Mouse (Mus musculus) forebrain, embryonic 10.5 days (tissue): ENCODE data around the gene Calr3. TPM values are rescaled to one million over a fixed set of nuclear protein-coding genes. Genes with fewer than 3 reads are reported as not detected.

ENCODE experiments used
- DNase-seq: peaks from one replicate; pipeline ENCODE4 v3.0.0-alpha.2; 2017; ENCODE audit warnings: low spot score; ENCODE audit errors: extremely low spot score
- H3K27ac ChIP-seq: fragments of 300-500 bp; sonication (generic); 2 replicates; pipeline ENCODE4 v1.5.1; 2016; ENCODE audit warnings: mild to moderate bottlenecking
- H3K27me3 ChIP-seq: fragments of 300-500 bp; sonication (generic); 2 replicates; pipeline ENCODE4 v1.6.1; 2016; ENCODE audit warnings: mild to moderate bottlenecking; ENCODE audit not compliant: poor library complexity, severe bottlenecking
- H3K36me3 ChIP-seq: fragments of 300-500 bp; sonication (generic); replicated peaks from 2 replicates; pipeline ENCODE4 v1.6.1; 2016; ENCODE audit warnings: mild to moderate bottlenecking, moderate library complexity
- H3K4me1 ChIP-seq: fragments of 300-500 bp; sonication (generic); 2 replicates; pipeline ENCODE4 v1.6.1; 2016
- H3K4me3 ChIP-seq: fragments of 300-500 bp; sonication (generic); 2 replicates; pipeline ENCODE4 v1.5.1; 2016; ENCODE audit warnings: mild to moderate bottlenecking, moderate library complexity
- H3K9me3 ChIP-seq: fragments of 300-500 bp; sonication (generic); 2 replicates; pipeline ENCODE4 v1.6.1; 2016; ENCODE audit warnings: mild to moderate bottlenecking, moderate library complexity
- WGBS: fragments of 180-500 bp; shearing (Covaris S2); methylation state at CpG from one replicate; pipeline ENCODE4 v1.1.7; 2016; 5-methylcytosine and 5-hydroxymethylcytosine counted together
- polyA plus RNA-seq: library from polyadenylated mRNA; unstranded; fragments of >200 nt; fragmentation: Nextera tagmentation; extraction: Ambion mirVana; gene quantifications from 2 replicates; pipeline ENCODE4 v1.2.1, GENCODE M21; 2016

Calr3 gene
- polyA plus RNA-seq, 1 experiment from 2014 or later: 1.1 TPM

DNA sequence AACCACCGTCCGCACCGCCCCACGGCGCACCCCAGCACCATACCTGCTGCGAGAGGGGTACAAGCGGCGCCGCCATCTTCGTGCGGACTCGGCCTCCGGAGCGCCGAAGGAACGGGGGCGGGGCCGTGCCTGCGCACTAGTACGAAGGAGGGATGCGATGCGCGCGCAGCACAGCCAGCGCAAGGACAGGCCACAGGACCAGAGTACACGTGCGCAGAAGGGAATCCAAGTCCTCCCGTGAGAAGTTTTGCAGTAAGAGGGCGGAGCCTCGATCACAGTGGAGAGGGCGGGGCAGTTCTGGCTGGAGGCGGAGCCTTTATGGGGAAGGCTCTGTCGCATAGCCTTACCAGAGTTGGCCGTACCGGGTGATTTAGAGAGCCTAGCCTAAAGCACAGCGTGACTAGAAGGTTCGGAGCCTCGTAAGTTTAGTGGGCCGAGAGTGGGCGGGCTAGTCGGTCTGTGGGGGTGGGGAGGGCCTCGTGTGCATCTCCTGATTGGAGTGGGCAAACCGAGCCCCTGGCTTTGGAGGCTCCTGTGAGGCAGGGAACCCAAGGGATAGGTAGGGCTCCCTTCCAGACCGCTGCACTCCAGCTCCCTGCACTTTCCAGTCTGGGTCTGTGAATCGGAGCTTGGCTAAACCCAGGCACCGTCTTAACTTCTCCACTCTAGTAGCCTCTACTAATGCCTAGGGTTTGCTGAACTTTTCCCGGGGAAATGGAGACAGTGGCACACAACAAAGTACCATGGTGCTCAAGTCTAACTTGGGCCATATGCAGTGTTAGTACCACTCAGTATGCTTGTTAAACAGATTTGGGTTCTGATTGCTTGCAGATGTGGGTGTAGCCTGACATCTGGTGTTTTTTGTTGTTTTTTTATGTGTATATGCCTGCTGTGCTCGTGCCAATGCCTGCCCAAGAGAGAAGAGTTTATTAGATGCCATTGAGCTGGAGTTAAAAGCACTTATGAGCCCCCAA is 22.0 kb downstream of the Calr3 start, which contains the start of gene Eps15l1:
Gene Eps15l1 (minus strand): TSS at position 99 of the 974 bp plus-strand sequence.
- Histone ChIP-seq H3K36me3 (peaks cover 20% of the 10 kb centered on the region), H3K4me3 (peak within 1 kb of the TSS; percentile 88), H3K27me3 (no peaks in the 10 kb centered on the region), H3K9me3 (no peaks in the 10 kb centered on the region), H3K27ac (peak within 1 kb of the TSS; percentile 94), H3K4me1 (peaks cover 47% of the 10 kb centered on the region)
- DNase-seq: peak; percentile 98
- WGBS: 1% methylated on average over 48 of the region's 48 CpGs

- Histone ChIP-seq H3K4me1 (peaks cover 52% of the 10 kb centered on the region), H3K36me3 (peaks cover 20% of the 10 kb centered on the region), H3K4me3 (peak overlapping the region; percentile 88), H3K27me3 (no peaks in the 10 kb centered on the region), H3K27ac (peak overlapping the region; percentile 94), H3K9me3 (no peaks in the 10 kb centered on the region)
- WGBS: 2% methylated on average over 72 of the region's 73 CpGs
- DNase-seq: peak; percentile 62
These were observed 22.9 kb downstream of the Calr3 start for GRCm38 (mm10) chr8:72420571-72421361.

- H3K4me3 ChIP-seq: no peak overlapping the region
- WGBS: 94% methylated on average over 4 of the region's 4 CpGs
- H3K27ac ChIP-seq: no peak overlapping the region
- DNase-seq: no peak
- H3K4me1 ChIP-seq: peaks cover 60% of the 10 kb centered on the region
- peaks cover 41% of the 10 kb centered on the region for H3K36me3 ChIP-seq
- H3K9me3 ChIP-seq: no peaks in the 10 kb centered on the region
- no peaks in the 10 kb centered on the region for H3K27me3 ChIP-seq
These were observed 25.6 kb downstream of the Calr3 start for GRCm38 (mm10) chr8:72418073-72418472.

- H3K36me3 ChIP-seq: peaks cover 63% of the 10 kb centered on the region
- H3K4me3 ChIP-seq: no peak overlapping the region
- no peak for DNase-seq
- 86% methylated on average over 2 of the region's 2 CpGs for WGBS
- no peaks in the 10 kb centered on the region for H3K27me3 ChIP-seq
- peaks cover 49% of the 10 kb centered on the region for H3K4me1 ChIP-seq
- no peaks in the 10 kb centered on the region for H3K9me3 ChIP-seq
- no peak overlapping the region for H3K27ac ChIP-seq
These were observed 28.4 kb downstream of the Calr3 start for GRCm38 (mm10) chr8:72415252-72415651.

- H3K9me3 ChIP-seq: no peaks in the 10 kb centered on the region
- H3K27ac ChIP-seq: no peak overlapping the region
- H3K4me3 ChIP-seq: no peak overlapping the region
- no peaks in the 10 kb centered on the region for H3K27me3 ChIP-seq
- no peak for DNase-seq
- peaks cover 59% of the 10 kb centered on the region for H3K36me3 ChIP-seq
- H3K4me1 ChIP-seq: peaks cover 43% of the 10 kb centered on the region
- WGBS: 91% methylated on average over 7 of the region's 7 CpGs
These were observed 29.8 kb downstream of the Calr3 start for GRCm38 (mm10) chr8:72413839-72414238.

DNA sequence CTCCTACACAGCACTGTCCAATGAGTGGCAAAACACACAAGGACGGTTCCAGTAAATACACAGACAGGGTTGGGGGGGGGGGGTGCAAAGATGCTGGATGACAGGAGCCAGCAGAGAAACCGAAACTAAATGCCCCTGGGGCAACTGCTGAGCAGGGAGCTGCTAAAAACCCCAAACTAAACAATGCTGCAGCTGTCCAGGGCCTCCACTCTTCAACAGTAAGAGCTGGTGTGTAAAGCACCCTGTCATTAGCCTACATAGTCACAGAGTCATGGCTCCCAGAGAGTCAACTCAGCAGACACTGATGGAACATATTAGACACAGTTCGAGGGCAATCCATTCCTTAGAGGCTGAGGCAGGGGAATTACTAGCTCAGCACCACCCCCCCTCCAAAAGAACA is 34.2 kb downstream of the Calr3 start:
- Histone ChIP-seq H3K4me1 (peaks cover 8% of the 10 kb centered on the region), H3K27me3 (no peaks in the 10 kb centered on the region), H3K4me3 (no peak overlapping the region), H3K36me3 (peaks cover 41% of the 10 kb centered on the region), H3K9me3 (no peaks in the 10 kb centered on the region), H3K27ac (no peak overlapping the region)
- no peak for DNase-seq
- WGBS: 65% methylated on average over 3 of the region's 3 CpGs

DNA sequence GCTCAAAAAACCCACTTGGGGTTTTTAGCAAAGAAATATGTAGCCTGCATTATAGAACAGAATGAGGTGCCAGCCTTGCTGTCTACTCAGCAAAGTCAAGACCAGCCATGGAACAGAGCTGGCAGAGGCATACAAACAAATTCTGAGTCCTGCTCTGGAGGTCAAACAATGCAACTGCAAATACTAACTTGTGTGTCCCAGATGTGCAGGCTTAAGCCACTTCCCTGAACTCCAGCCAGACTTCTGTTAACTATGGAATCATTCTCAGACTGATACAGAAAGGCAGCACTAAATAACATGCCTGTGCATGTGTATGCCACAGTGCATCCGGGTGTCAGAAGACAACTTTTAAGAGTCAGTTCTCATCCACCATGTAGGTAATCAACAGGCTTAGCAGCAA is 35.8 kb downstream of the Calr3 start:
- Histone ChIP-seq H3K27ac (no peak overlapping the region), H3K36me3 (peaks cover 26% of the 10 kb centered on the region), H3K4me1 (peaks cover 8% of the 10 kb centered on the region), H3K9me3 (no peaks in the 10 kb centered on the region), H3K4me3 (no peak overlapping the region), H3K27me3 (no peaks in the 10 kb centered on the region)
- WGBS: 94% methylated on average over 1 of the region's 1 CpGs
- no peak for DNase-seq

DNA sequence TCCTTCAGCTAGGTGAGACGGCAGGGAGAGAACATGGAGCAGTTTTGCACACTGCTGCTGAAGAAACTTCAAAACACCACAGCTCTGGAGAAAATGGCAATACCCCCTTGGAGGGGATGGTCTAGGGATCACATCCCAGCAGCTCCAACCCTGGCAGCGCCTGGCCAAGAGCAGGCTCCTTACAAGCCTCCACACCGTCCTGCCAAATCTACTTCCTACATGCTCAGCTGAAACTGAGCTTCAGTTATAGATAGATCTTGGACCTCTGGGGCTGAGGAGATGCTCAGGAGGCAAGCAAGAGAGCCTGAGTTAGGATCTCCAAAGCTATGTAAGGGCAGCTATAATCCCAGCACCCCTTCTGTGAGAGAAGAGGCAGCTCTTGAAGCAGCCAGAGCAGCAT is 40.7 kb downstream of the Calr3 start:
- no peak for DNase-seq
- H3K27me3 ChIP-seq: no peaks in the 10 kb centered on the region
- H3K4me1 ChIP-seq: peaks cover 8% of the 10 kb centered on the region
- no peaks in the 10 kb centered on the region for H3K9me3 ChIP-seq
- peaks cover 32% of the 10 kb centered on the region for H3K36me3 ChIP-seq
- WGBS: 100% methylated on average over 3 of the region's 3 CpGs
- no peak overlapping the region for H3K27ac ChIP-seq
- no peak overlapping the region for H3K4me3 ChIP-seq

GRCm38 (mm10) chr8:72401381-72401780 is 42.3 kb downstream of the Calr3 start:
- peaks cover 8% of the 10 kb centered on the region for H3K4me1 ChIP-seq
- H3K4me3 ChIP-seq: no peak overlapping the region
- no peaks in the 10 kb centered on the region for H3K9me3 ChIP-seq
- WGBS: 82% methylated on average over 1 of the region's 1 CpGs
- H3K27ac ChIP-seq: no peak overlapping the region
- peaks cover 41% of the 10 kb centered on the region for H3K36me3 ChIP-seq
- no peaks in the 10 kb centered on the region for H3K27me3 ChIP-seq
- DNase-seq: no peak

DNA sequence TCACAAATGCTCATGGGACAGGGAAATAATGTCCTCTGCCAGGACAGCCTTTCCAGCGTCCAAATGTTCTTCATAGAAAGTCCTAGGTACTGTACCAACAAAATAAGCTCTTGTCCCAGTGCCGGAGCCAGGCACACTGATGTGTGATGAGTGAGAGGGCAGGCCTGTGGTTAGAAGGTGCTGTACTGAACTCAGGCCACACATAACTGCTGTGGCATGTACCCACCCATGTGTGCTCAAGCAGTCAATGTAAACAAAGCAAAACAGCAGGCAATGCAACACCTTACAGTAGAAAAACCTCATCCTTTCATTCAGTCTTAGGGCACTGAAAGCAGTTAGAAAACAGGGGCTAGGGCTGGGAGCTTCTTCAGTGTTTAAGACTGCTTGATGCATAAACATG is 57.9 kb downstream of the Calr3 start:
- Histone ChIP-seq H3K27me3 (no peaks in the 10 kb centered on the region), H3K9me3 (no peaks in the 10 kb centered on the region), H3K36me3 (peaks cover 100% of the 10 kb centered on the region), H3K27ac (no peak overlapping the region), H3K4me3 (no peak overlapping the region), H3K4me1 (no peaks in the 10 kb centered on the region)
- DNase-seq: no peak
- 95% methylated on average over 2 of the region's 2 CpGs for WGBS

DNA sequence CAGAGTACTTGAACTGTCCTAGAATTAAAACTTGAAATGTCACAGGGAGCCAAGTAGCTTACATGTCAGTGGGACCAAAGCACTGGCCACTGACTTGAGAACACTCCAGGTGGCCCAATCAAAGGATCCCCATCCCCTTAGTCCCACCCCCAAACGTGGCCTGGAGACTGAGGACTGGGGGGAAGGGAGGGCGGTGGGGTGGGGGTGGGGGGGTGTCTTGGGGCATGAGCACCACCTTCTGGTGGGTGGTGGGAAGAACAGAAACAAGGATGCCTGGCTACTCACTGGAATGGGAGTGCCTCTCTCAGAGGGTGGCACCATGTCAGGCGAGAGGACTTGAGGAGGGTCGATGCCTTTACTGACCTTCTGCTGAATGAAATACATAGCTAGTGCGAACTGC is 61.3 kb downstream of the Calr3 start:
- DNase-seq: no peak
- WGBS: 56% methylated on average over 5 of the region's 5 CpGs
- H3K36me3 ChIP-seq: peaks cover 100% of the 10 kb centered on the region

GRCm38 (mm10) chr8:72380656-72381055 is 63.0 kb downstream of the Calr3 start:
- no peaks in the 10 kb centered on the region for H3K4me1 ChIP-seq
- 97% methylated on average over 8 of the region's 8 CpGs for WGBS
- H3K27me3 ChIP-seq: no peaks in the 10 kb centered on the region
- peaks cover 100% of the 10 kb centered on the region for H3K36me3 ChIP-seq
- no peaks in the 10 kb centered on the region for H3K9me3 ChIP-seq
- no peak overlapping the region for H3K27ac ChIP-seq
- no peak overlapping the region for H3K4me3 ChIP-seq
- no peak for DNase-seq

More for the DNA sequence above, 61.3 kb downstream of the Calr3 start:
- H3K4me1 ChIP-seq: no peaks in the 10 kb centered on the region
- no peak overlapping the region for H3K4me3 ChIP-seq
- no peaks in the 10 kb centered on the region for H3K27me3 ChIP-seq
- no peaks in the 10 kb centered on the region for H3K9me3 ChIP-seq
- no peak overlapping the region for H3K27ac ChIP-seq

DNA sequence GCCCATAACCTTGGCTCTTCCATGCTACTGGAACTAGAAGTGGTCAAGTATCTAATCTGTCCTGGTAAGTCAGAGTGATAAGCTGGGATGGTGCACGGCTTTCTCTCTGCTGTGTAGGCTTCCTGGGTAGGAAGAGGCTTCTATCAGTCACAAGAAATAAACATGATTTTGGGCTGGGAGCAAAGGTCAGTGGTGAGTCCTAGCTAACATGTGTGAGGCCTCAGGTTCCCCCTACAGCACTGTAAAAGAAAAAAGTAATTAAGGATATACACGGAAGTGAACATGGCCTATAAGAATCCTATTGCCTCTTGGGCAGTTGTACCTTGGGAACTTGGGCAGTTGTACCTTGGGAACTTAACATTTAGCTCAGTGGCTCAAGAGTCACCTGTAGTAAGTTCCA is 66.8 kb downstream of the Calr3 start:
- Histone ChIP-seq H3K36me3 (peaks cover 99% of the 10 kb centered on the region), H3K4me3 (no peak overlapping the region), H3K4me1 (no peaks in the 10 kb centered on the region), H3K27me3 (no peaks in the 10 kb centered on the region), H3K9me3 (no peaks in the 10 kb centered on the region), H3K27ac (no peak overlapping the region)
- no peak for DNase-seq
- 98% methylated on average over 2 of the region's 2 CpGs for WGBS
